Mouse (Mus musculus): ENCODE data around the gene Igll1. TPM values are rescaled to one million over a fixed set of nuclear protein-coding genes. Genes with fewer than 3 reads are reported as not detected.
"Not testable (repeated sequence)": the region's sequence is repeated elsewhere in the genome, so short reads cannot be mapped to it uniquely, and the experiment has no call there.

The Igll1 gene
- polyA plus RNA-seq, 1 experiment from 2014 or later = not detected

- DNase-seq (ENCODE audit: low read depth, low spot score) (no peak), ATAC-seq (no peak)
- CTCF ChIA-PET = interaction anchor here (1.6 to 2.4 kb wide), 3 partner anchors 9 to 33 kb away, joined by 3 to 10 read pairs (median 4); partner anchors contain the start of gene Ppm1f
- TF ChIP-seq CTCF (IDR thresholded peaks at IDR 0.05) = no peak
- POLR2A ChIA-PET = no interaction called here
- in situ Hi-C loops (cut with MboI; ENCODE audit: low pct_unique_long_range_greater_than_20kb) = no loop called here
- H3K27me3 ChIP-seq = no peaks in the 10 kb centered on the region
These were observed 24.6 kb upstream of the Igll1 start for GRCm38 (mm10) chr16:16888341-16888740.

- DNase-seq (ENCODE audit: low read depth, low spot score) (no peak), ATAC-seq (no peak)
- in situ Hi-C loops (cut with MboI; ENCODE audit: low pct_unique_long_range_greater_than_20kb) = no loop called here
- ChIA-PET POLR2A (no interaction called here), CTCF (no interaction called here)
- no peak for TF ChIP-seq CTCF (IDR thresholded peaks at IDR 0.05)
- no peaks in the 10 kb centered on the region for H3K27me3 ChIP-seq
These were observed 15.2 kb upstream of the Igll1 start for GRCm38 (mm10) chr16:16879025-16879424.

GRCm38 (mm10) chr16:16870617-16871331, 7.0 kb upstream of the Igll1 start, which contains the start of the genes Top3b and Vpreb1:
Gene Top3b (plus strand): TSS chr16:16870736.
Gene Vpreb1 (minus strand): TSS chr16:16870843.
- ChIA-PET POLR2A (interaction anchor here (0.9 to 1.2 kb wide), 3 partner anchors 22 to 28 kb away, joined by 3 to 5 read pairs (median 3); no protein-coding TSS in a partner anchor), CTCF (interaction anchor here (1.0 to 1.7 kb wide), 3 partner anchors 16 to 26 kb away, joined by 3 to 7 read pairs (median 4); partner anchors contain the start of gene Ppm1f)
- H3K27me3 ChIP-seq = no peaks in the 10 kb centered on the region
- ATAC-seq (peak; percentile 98), DNase-seq (ENCODE audit: low read depth, low spot score) (peak; percentile 75)
- in situ Hi-C loops (cut with MboI; ENCODE audit: low pct_unique_long_range_greater_than_20kb) = loop anchor here (25.0 kb wide), 1 partner anchor 1117 kb away; the partner anchor contains the start of gene Vpreb2
- peak; percentile 43 for TF ChIP-seq CTCF (IDR thresholded peaks at IDR 0.05)

GRCm38 (mm10) chr16:16870241-16870616, 6.4 kb upstream of the Igll1 start:
- in situ Hi-C loops (cut with MboI; ENCODE audit: low pct_unique_long_range_greater_than_20kb) = loop anchor here (25.0 kb wide), 1 partner anchor 1117 kb away; the partner anchor contains the start of gene Vpreb2
- no peak for ATAC-seq
- no peak for TF ChIP-seq CTCF (IDR thresholded peaks at IDR 0.05)
- H3K27me3 ChIP-seq = no peaks in the 10 kb centered on the region
- POLR2A ChIA-PET = no interaction called here
- DNase-seq (ENCODE audit: low read depth, low spot score) = no peak
- CTCF ChIA-PET = interaction anchor here (1.0 to 1.7 kb wide), 2 partner anchors 15 to 24 kb away, joined by 3 to 7 read pairs; no protein-coding TSS in a partner anchor

GRCm38 (mm10) chr16:16865696-16866561, 2.1 kb upstream of the Igll1 start:
- DNase-seq (ENCODE audit: low read depth, low spot score) (no peak), ATAC-seq (no peak)
- in situ Hi-C loops (cut with MboI; ENCODE audit: low pct_unique_long_range_greater_than_20kb) = loop anchor here (25.0 kb wide), 1 partner anchor 1121 kb away; the partner anchor contains the start of gene Vpreb2
- H3K27me3 ChIP-seq = no peaks in the 10 kb centered on the region
- ChIA-PET CTCF (no interaction called here), POLR2A (no interaction called here)
- no peak for TF ChIP-seq CTCF (IDR thresholded peaks at IDR 0.05)

- in situ Hi-C loops (cut with MboI; ENCODE audit: low pct_unique_long_range_greater_than_20kb) = loop anchor here (25.0 kb wide), 1 partner anchor 1122 kb away; the partner anchor contains the start of gene Vpreb2
- POLR2A ChIA-PET = no interaction called here
- no peak for DNase-seq (ENCODE audit: low read depth, low spot score)
- ATAC-seq = no peak
- CTCF ChIA-PET = interaction anchor here (1.5 to 2.2 kb wide), 2 partner anchors 10 to 13 kb away, joined by 6 to 10 read pairs; no protein-coding TSS in a partner anchor
- no peak for TF ChIP-seq CTCF (IDR thresholded peaks at IDR 0.05)
- no peaks in the 10 kb centered on the region for H3K27me3 ChIP-seq
These were observed 1.4 kb upstream of the Igll1 start for GRCm38 (mm10) chr16:16865217-16865616.

- CTCF ChIA-PET = no interaction called here
These were observed 1.5 kb downstream of the Igll1 start for GRCm38 (mm10) chr16:16862288-16862687.

GRCm38 (mm10) chr16:16856731-16857476, 6.9 kb downstream of the Igll1 start:
- DNase-seq (ENCODE audit: low read depth, low spot score) (no peak), ATAC-seq (no peak)
- no peaks in the 10 kb centered on the region for H3K27me3 ChIP-seq
- POLR2A ChIA-PET = interaction anchor here (0.7 kb wide), 1 partner anchor 24 kb away, joined by 3 read pairs; no protein-coding TSS in a partner anchor
- CTCF ChIA-PET = no interaction called here
- no peak for TF ChIP-seq CTCF (IDR thresholded peaks at IDR 0.05)
- in situ Hi-C loops (cut with MboI; ENCODE audit: low pct_unique_long_range_greater_than_20kb) = loop anchor here (25.0 kb wide), 1 partner anchor 1130 kb away; the partner anchor contains the start of gene Vpreb2

More at GRCm38 (mm10) chr16:16862288-16862687, 1.5 kb downstream of the Igll1 start:
- POLR2A ChIA-PET = no interaction called here
- no peak for TF ChIP-seq CTCF (IDR thresholded peaks at IDR 0.05)
- no peaks in the 10 kb centered on the region for H3K27me3 ChIP-seq
- DNase-seq (ENCODE audit: low read depth, low spot score) = no peak
- ATAC-seq = no peak
- in situ Hi-C loops (cut with MboI; ENCODE audit: low pct_unique_long_range_greater_than_20kb) = loop anchor here (25.0 kb wide), 1 partner anchor 1125 kb away; the partner anchor contains the start of gene Vpreb2

- in situ Hi-C loops (cut with MboI; ENCODE audit: low pct_unique_long_range_greater_than_20kb) = loop anchor here (25.0 kb wide), 1 partner anchor 1131 kb away; the partner anchor contains the start of gene Vpreb2
- DNase-seq (ENCODE audit: low read depth, low spot score); H3K27me3 ChIP-seq; ATAC-seq: not testable (repeated sequence)
- POLR2A ChIA-PET = interaction anchor here (0.7 kb wide), 1 partner anchor 25 kb away, joined by 3 read pairs; no protein-coding TSS in a partner anchor
- CTCF ChIA-PET = interaction anchor here (2.5 kb wide), 1 partner anchor 8 kb away, joined by 10 read pairs; the partner anchor contains the start of gene Igll1
These were observed 7.7 kb downstream of the Igll1 start for GRCm38 (mm10) chr16:16856054-16856453.
